Mouse (Mus musculus) bone marrow, adult 2 months (tissue): ENCODE results near the gene March8.

ENCODE experiments used
- CTCF ChIP-seq: fragments of 200-500 bp; IDR thresholded peaks from 2 replicates; pipeline ENCODE4 v1.5.1; 2011; ENCODE audit warnings: low read length, control low read depth; ENCODE audit not compliant: control insufficient read depth, insufficient read depth
- POLR2A ChIP-seq: fragments of 200-500 bp; IDR thresholded peaks from 2 replicates; pipeline ENCODE4 v1.6.1; 2011; ENCODE audit warnings: low read depth, mild to moderate bottlenecking, control low read depth, low read length, borderline replicate concordance; ENCODE audit not compliant: control insufficient read depth

DNA sequence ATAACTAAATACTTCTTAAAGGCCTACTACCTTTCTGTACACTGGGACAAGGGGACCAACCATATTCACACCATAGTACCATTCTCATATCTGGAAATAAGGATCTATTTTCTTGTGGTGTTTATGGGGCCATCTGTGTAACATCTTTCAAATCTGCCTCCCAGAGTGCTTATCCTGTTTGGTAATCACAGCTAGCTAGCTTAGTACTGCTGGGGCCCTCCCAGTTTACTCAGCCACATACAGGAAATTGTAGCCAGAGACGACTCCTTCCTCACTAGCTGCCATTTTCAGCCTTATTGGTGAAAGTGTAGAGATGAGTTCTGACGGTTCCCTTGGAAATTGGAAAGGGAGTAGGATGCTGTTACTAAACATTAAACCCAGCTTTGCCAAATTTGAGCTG is 43.8 kb downstream of the March8 start:
- TF ChIP-seq POLR2A (no peak), CTCF (no peak)
